Mouse (Mus musculus) frontal cortex, postnatal 36 days (tissue): ENCODE data around the gene Rabgap1l.

Experiments
- DNase-seq, 2 experiments: peaks; one replicate each; pipeline ENCODE4 v3.0.0; 2022; ENCODE audit warnings: low spot score in 2 of 2

Gene Rabgap1l

DNA sequence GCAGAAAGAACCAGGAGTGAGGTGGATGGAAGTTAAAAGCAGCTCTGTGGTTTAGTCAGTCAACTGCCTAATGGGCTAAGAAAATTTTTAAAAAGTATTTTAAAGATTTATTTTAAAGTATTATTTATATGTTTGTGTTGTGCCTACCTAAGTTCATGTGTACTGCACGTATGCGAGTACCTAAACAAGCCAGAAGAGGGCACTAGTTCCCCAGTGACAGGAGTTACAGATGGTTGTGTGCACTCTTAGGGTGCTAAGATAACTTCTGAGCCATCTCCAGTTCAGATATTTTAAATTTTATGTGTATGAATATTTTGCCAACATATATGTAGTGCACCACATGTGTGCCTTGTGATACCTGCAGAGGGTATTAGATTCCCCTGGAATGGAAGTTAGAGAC lies 476.8 kb downstream of the Rabgap1l start:
- DNase-seq, result no peak

- DNase-seq, result no peak
These were observed 480.4 kb downstream of the Rabgap1l start for GRCm38 (mm10) chr1:160312658-160313057.

DNA sequence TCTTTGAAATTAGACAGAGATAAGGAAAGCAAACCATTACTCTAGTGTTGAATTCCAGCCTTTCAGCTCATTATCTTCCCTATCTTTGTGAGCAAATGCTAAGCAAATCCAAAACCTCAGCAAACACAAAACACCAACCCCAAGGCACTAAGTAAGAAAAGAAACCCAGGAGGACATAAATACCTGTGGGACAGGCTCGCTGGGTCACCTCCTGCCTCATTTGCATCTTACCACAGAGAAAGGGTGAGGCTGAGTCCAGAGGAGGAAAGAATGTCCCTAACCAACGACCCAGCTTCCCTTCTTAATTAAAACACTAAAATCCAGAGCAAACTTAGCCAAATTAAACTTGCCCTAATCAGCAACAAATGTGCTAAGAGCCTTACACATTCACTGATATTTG lies 481.1 kb downstream of the Rabgap1l start:
- no peak for DNase-seq

DNA sequence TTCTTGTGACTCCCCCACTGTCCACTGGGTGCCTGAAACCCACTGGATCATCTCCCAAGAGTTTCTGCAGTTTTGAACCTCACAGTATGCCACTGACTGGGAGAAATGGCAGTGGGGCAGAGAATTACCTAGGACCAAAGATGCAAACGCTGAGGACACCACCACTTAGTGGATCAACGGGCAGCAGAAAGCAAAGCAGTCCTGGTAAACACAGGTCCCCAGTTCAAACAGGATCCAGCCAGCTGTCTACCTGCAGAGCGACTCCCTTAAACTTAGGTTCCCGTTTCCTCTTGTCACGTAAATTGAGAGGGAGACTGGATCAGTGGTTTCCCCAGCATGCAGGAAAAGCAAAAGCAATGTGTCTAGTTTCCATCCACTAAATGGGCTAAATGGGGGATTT lies 483.1 kb downstream of the Rabgap1l start:
- no peak for DNase-seq

- no peak for DNase-seq
These were observed 484.0 kb downstream of the Rabgap1l start for GRCm38 (mm10) chr1:160308996-160309395.

GRCm38 (mm10) chr1:160308498-160308897 lies 484.5 kb downstream of the Rabgap1l start:
- no peak for DNase-seq

GRCm38 (mm10) chr1:160306866-160307616 lies 486.0 kb downstream of the Rabgap1l start:
- DNase-seq, result no peak

- no peak for DNase-seq
These were observed 486.7 kb downstream of the Rabgap1l start for GRCm38 (mm10) chr1:160306336-160306735.

DNA sequence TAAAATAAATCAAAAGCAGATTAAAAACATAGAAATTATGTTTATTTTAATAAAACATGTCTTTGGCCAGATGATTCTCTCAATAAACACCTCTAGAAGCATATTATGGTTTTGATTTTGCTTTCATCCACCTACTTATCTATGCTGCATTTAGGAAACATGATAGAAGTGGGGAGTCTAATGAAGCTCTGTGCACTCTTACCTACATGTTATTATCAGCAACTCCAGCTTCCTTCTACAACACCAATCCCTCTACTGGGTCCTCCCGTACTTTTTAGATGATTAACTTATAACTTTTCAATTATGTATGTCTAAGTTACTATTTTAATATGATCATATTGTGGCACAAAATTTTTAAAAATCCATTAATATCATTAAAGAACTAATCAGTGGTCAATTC lies 487.2 kb downstream of the Rabgap1l start:
- no peak for DNase-seq

GRCm38 (mm10) chr1:160304969-160305498 lies 488.0 kb downstream of the Rabgap1l start:
- DNase-seq, result no peak

- no peak for DNase-seq
These were observed 490.7 kb downstream of the Rabgap1l start for GRCm38 (mm10) chr1:160302268-160302667.

- no peak for DNase-seq
These were observed 491.9 kb downstream of the Rabgap1l start for GRCm38 (mm10) chr1:160301156-160301555.

DNA sequence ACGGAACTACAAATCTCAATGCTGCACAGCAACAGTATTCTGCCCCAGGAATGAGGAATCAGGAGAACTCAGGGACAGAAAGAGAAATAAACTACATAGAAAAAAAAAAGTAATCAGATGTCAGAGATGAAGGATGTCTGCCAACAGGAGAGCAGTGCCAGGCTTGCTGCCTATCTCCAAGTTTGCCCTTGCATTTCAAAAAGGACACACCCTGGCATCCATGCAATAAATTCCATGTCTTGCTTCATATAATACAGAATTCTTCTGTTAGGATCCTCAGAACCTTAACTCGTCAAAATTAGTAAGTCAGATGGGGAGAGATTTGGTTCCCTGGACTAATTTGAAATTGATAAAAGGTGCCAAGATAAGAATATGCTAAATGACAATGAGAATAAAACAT lies 492.3 kb downstream of the Rabgap1l start:
- DNase-seq, result no peak

GRCm38 (mm10) chr1:160299979-160300378 lies 493.0 kb downstream of the Rabgap1l start:
- DNase-seq, result no peak

GRCm38 (mm10) chr1:160298893-160299292 lies 494.1 kb downstream of the Rabgap1l start:
- DNase-seq, result no peak

DNA sequence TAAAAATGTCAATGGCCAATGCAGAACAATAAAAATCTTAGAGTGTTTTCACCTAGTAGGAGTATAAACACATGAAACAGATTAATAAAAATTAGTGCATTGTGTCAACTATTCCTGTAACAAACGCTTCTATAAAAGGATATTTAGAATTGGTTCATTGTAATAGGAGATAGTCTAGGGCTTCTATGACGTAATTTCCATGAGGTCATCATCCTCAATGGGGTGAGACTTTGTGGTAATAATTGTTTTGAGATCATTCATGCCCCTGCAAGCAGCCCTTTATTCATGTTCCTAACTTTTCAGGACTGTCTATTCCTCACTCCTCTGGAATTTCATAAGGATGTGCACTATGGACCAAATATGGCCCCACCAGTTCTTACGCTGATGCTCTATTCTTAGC lies 495.3 kb downstream of the Rabgap1l start:
- no peak for DNase-seq

- DNase-seq, result no peak
These were observed 497.7 kb downstream of the Rabgap1l start for GRCm38 (mm10) chr1:160295323-160295722.

DNA sequence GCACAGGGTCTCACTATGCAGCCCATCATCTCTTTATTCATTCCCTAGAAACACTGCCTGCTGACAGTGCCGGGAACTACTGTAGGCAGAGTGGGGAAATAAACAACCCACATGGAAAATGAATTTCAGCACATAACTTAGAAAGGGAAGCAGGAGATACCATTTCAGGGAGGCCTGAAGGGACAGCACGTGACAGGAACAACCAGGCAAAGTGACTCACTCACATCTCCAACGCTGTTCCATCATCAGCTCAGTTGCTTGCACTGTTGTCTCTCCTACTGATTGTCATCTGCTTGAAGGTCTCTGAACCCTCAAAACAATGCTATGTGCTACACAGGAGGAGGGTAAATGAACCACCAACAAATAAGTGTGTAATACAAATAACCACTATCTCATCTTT lies 499.5 kb downstream of the Rabgap1l start:
- no peak for DNase-seq

DNA sequence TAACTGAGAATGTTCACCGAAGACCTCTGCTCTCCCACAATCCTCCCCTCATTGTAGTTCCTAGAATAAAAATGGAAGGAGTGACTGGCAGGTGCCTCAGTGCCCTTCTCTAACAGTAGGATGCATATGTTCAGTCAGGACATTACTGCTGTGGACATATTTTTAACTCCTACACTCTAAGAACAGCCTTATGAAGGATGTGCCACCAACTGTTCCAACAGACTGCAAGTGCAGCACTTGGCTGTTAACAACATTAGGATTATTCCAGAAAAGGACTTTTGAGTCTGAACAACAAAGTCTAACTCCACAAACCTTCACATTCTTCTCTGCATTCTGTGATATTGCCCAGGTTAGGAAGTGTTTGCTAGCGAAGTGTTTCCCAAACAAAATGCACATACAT lies 501.0 kb downstream of the Rabgap1l start:
- peak in 1 of 2 experiments; percentile 66 for DNase-seq

- DNase-seq, result no peak
These were observed 502.8 kb downstream of the Rabgap1l start for GRCm38 (mm10) chr1:160290242-160290641.

GRCm38 (mm10) chr1:160287058-160287645 lies 505.9 kb downstream of the Rabgap1l start:
- no peak for DNase-seq

- DNase-seq, result peak in 1 of 2 experiments; percentile 56
These were observed 506.5 kb downstream of the Rabgap1l start for GRCm38 (mm10) chr1:160286400-160287057.

DNA sequence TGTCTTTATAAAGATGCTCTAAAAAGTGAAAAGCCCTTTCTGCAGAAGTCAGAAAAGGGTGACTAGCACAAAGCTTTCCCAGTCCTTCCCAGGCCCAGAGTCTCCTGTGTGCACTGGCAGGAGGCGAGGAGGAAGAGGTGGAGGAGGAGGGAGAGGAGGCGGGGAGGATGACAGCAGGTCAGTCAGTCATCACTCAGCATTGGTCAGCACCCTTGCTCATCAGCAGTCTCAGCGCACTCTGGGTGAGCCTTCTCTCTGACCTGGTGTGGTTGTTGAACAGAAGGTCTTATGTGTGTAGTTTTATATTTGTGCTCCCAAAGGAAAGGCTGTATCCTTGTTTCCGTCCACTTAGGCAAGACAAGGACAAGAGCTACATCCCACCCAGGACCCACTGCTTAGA lies 508.8 kb downstream of the Rabgap1l start:
- DNase-seq, result no peak
